Mouse (Mus musculus) erythroblast, adult 5-6 weeks (primary cell): Measurements from ENCODE around the gene Wrb. TPM values are rescaled to one million over a fixed set of nuclear protein-coding genes. Genes with fewer than 3 reads are reported as not detected.
A peak's percentile ranks its signal among the peaks of the same experiment; 100 is the strongest.
"Not testable (repeated sequence)": the region's sequence is repeated elsewhere in the genome, so short reads cannot be mapped to it uniquely, and the experiment has no call there.

ENCODE experiments used
- ATAC-seq: replicated peaks from 2 replicates; pipeline ENCODE4 v1.8.0; 2016; ENCODE audit warnings: moderate number of reproducible peaks, mild to moderate bottlenecking, moderate TSS enrichment, inconsistent platforms; ENCODE audit not compliant: poor library complexity, low FRiP score, severe bottlenecking
- total RNA-seq, 2 experiments: library from RNA; stranded (forward) in 1 of 2; stranded (reverse) in 1 of 2; fragments of 150-400 nt in 1 of 2; fragments of 200-764, 138-1000 nt in 1 of 2; gene quantifications; 2 replicates each; pipeline versions ENCODE4 v1.2.3 to v1.2.4; 2015 to 2017; ENCODE audit warnings: low replicate concordance in 2 of 2

The Wrb gene
- 0.77 and 2.5 TPM in 2 replicates for total RNA-seq (2015; ENCODE audit: low replicate concordance)
- 0.98 and 3.0 TPM in 2 replicates for total RNA-seq (2017; ENCODE audit: low replicate concordance)

- ATAC-seq, result peak; percentile 99
Measured at GRCm38 (mm10) chr16:96145110-96145800, at the start of gene Wrb. Wrb (plus strand) TSS chr16:96145407.

DNA sequence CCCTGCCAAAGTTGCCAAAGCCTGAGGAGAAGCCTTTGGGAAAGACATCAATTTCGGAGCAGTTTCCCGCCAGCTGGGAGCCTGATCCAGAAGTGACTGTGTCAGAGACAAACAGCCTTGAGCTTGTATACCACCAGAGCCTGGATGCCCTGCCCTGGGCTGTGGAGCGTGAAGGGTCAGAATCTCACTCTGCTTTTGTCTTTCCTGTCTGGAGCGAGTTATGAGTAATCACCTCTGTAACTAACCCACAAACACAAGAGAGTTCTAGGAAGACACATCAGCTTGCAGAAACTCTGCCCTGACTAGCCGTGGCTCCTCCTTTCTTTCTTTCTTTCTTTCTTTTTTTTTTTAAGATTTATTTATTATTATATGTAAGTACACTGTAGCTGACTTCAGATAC is 49.2 kb upstream of the Wrb start:
- no peak for ATAC-seq

- not testable (repeated sequence) for ATAC-seq
Measured at GRCm38 (mm10) chr16:96097811-96098210, 47.4 kb upstream of the Wrb start.

- no peak for ATAC-seq
Measured at GRCm38 (mm10) chr16:96103036-96103435, 42.2 kb upstream of the Wrb start.

- ATAC-seq, result no peak
Measured at GRCm38 (mm10) chr16:96109673-96110072, 35.5 kb upstream of the Wrb start.

GRCm38 (mm10) chr16:96110655-96111345 is 34.4 kb upstream of the Wrb start:
- no peak for ATAC-seq

DNA sequence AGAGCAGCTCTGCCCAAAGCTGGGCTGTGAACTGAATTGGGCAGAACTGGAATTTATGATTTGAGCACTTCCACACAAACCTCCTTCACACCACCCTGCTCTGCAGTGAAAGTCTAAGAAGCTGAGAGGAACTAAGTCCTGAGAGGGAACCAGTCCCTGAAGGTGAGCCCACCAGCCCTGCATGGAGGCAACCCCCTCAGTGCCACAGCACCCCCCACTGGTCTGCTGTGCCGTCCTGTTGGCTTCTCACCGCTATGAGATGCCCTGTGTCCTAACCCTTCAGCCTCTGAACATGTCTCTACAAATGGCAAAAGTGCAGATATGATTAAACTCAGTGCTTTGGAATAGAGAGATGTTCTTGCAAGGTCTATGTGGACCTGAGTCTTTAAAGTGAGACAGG is 32.4 kb upstream of the Wrb start:
- no peak for ATAC-seq

GRCm38 (mm10) chr16:96114729-96115128 is 30.5 kb upstream of the Wrb start:
- ATAC-seq, result no peak

DNA sequence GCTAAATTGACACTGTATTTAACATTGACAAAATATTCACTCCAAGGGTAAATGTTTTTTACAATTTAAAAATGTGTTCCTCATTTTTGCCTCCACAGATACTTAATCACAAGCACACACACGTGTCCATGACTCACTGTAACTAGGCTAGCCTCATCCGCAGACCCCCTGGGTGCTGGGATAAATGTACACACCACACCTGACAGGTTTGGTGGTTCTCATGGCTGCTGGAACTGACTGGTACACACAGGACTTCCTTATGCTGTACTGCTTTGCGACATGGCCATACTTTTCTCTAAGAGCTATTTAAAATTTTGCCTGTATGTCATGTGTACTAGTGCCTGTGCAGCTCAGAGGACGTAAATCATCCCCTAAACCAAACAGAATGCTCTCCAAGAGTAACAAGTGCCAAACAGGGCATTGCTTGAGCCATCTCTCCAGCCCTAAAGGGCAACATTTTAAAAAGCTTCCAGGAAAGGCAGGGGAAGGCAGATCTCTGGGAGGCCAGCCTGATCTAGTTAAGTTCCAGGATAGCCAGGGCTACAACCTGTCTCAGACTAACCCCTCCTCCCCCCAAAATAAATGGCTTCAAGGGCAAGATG is 25.1 kb upstream of the Wrb start:
- no peak for ATAC-seq

- ATAC-seq, result no peak
Measured at GRCm38 (mm10) chr16:96126684-96127171, 18.5 kb upstream of the Wrb start.

DNA sequence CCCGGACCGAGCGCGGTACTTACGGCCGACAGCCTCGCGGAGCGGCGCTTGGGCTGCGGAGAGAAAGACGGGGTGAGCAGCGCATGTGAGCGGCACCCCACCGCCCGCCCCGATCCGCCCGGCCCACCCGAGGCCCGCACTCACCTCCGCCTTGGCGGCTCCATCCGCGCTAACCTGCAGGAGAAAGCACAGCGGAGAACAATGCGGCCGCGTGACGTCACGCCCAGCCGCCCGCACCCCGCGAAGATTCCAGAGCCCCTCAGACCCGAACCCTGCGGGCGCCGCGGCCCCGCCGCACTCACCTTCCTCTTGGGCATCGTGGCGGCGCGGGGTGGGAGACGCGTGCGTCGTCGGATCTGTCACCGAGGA is 17.9 kb upstream of the Wrb start:
- 0 out of 2 replicates have a peak, but pooled peaks have one; percentile 41 for ATAC-seq

- ATAC-seq, result peak; percentile 41; the same call in 1 of the 2 replicates
Measured at GRCm38 (mm10) chr16:96127657-96128344, 17.4 kb upstream of the Wrb start, which contains the start of gene Hmgn1. Hmgn1 (minus strand) TSS chr16:96127729.

- no peak for ATAC-seq
Measured at GRCm38 (mm10) chr16:96128466-96128865, 16.7 kb upstream of the Wrb start.

DNA sequence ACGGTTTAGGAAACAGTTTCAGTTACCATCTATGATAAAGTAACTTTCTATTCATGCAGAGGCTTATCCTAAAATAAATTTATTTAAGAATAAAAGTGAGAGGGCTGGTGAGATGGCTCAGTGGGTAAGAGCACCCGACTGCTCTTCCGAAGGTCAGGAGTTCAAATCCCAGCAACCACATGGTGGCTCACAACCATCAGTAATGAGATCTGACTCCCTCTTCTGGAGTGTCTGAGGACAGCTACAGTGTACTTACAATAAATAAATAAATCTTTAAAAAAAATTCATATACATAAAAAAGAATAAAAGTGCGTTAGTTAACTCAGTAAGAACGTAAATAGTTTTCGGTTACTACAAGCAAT is 478 bp upstream of the Wrb start:
- not testable (repeated sequence) for ATAC-seq

DNA sequence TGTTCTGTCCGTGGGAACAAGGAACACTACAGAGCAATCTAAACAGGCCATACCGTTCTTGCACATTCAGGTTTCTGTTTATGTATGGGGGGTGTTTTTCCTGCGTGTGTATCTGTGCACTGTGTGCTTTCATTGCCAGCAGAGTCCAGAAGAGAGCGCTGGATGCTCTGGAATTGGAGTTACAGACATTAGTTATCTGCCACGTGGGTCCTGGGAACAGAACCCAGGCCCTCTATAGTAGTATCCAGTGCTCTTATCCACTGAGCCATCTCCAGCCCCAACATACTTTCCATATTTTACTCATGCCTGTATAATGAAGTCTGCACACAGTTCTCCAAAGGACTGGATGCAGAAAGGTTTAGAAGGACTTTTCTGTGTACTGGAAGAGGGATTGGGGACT is 607 bp downstream of the Wrb start:
- no peak for ATAC-seq

GRCm38 (mm10) chr16:96148834-96149233 is 3.6 kb downstream of the Wrb start:
- no peak for ATAC-seq

DNA sequence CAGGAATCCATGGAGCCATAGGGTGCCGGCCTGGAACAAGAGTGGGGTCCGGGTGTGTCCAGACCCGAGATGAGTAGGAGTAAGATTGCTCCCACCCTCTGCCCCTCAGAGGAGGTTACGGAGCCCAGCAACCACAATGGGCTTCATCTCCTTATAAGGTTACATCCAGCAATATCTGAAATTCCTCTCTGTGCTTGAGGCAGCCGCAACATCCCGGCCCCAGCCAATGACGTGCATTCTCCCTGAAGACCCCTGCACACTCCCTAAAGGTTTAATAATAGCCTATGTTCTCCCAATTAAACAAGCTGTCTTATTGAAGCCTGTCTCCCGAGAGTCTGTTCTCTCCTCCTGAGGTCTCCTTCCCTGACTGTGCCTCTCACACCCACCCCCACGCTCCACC is 4.1 kb downstream of the Wrb start:
- ATAC-seq, result no peak

- ATAC-seq, result no peak
Measured at GRCm38 (mm10) chr16:96150995-96151394, 5.8 kb downstream of the Wrb start.

DNA sequence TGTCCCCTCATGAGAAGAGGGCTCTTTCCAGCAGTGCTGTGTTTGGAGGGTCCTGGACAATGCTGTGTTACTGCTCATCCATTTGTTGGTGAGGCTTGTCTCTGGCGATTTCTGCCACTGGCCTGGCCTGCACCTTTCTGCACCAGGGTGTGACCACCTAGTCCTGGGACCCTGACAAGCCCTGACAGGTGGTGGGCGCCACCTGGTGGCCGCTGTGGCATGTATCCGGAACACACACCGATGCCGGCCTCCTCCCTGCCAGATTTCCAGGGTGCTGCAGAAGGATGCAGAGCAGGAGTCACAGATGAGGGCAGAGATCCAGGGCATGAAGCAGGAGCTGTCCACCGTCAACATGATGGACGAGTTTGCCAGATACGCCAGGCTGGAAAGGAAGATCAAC is 6.3 kb downstream of the Wrb start:
- peak; percentile 44 for ATAC-seq

GRCm38 (mm10) chr16:96154476-96154875 is 9.3 kb downstream of the Wrb start:
- ATAC-seq, result no peak
